Mouse (Mus musculus) adrenal gland, adult 2 months (tissue): Measurements from ENCODE around the gene Gtf2h1. TPM values are rescaled to one million over a fixed set of nuclear protein-coding genes. Genes with fewer than 3 reads are reported as not detected.

Experiments used
- DNase-seq: peaks from one replicate; pipeline ENCODE4 v3.0.0; 2021
- polyA plus RNA-seq: library from polyadenylated mRNA; depleted of rRNA; stranded (reverse); fragments of >200 nt; gene quantifications from 2 replicates; pipeline ENCODE4 v1.2.3, GENCODE M21; 2012; rRNA removed
- total RNA-seq, 2 experiments: library from RNA; stranded (reverse); gene quantifications; 2 replicates each; pipeline ENCODE4 v1.2.3; 2021

Gene Gtf2h1
- total and polyA plus RNA-seq, 3 experiments = 8.5 to 46.7 (median 30.4) TPM

DNA sequence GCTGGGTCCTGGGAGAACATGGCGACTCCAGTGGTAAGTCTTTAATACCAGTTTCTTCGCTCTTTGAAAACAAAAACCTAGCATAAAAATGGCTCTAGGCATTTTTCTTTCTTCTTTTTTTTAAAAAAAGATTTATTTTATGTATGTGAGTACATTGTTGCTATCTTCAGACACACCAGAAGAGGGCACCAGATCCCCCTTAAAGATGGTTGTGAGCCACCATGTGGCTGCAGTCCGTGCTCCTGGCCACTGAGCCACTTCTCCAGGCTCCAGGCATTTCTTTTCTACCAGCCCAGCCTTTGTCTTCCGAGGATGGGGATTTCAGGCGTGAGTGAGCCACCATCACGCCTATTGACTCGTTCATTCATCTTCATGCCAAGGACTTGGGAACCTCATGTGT lies 55.1 kb downstream of the Gtf2h1 start:
- DNase-seq = no peak

DNA sequence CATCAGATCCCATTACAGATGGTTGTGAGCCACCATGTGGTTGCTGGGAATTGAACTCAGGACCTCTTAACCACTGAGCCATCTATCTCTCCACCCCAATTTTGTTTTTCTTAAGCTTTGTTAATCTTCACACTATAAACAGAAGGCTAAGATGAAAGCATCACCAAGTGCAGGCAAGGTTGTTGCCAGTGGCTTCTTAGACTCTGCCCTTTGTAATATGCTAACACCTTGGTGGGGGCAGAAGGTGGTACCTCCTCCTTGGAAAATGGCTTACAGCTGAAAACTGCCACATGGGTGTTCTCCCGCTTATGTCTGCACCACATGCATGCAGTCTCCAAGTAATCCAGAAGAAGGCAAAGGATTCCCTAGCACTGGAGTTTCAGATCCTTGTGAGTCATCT lies 56.8 kb downstream of the Gtf2h1 start:
- DNase-seq = no peak

DNA sequence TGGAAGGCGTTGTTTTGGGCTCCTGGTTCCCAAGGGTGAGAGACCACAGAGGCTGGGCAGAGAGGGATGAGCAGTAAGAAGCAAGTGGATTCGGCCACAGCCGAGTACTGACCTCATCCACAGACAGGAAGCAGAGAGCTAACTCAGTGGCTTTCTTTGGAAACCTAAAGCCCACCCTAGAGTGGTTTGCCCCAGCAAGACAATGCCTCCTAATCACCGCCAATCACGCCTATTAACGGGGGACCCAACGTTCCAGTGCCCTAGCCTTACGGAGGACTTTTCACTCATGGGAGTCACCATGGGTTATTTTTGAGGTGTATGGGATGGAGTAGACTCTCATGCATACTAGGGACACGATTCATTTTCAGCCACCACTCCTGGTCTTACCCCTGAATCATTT lies 57.5 kb downstream of the Gtf2h1 start:
- DNase-seq = no peak

- DNase-seq = no peak
These were observed 60.1 kb downstream of the Gtf2h1 start for GRCm38 (mm10) chr7:46855866-46856560.

DNA sequence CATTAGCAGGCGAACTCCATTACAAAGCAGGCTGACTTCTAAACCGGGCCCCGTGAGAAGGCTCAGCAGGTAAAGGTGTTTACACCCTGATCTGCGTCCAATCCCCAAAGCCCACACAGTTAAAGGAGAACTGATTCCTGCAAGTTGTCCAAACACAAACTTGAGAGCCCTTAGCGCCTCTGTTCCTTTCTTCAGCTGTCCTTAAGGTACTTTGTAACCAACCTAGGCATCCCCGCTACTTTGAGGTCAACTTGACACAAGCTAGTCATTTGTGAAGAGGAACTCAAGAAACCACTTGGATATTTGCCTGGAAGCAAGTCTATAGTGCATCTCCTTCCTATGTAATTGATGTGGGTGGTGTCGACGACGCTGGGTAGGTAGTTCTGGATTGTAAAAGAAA lies 61.5 kb downstream of the Gtf2h1 start:
- no peak for DNase-seq

DNA sequence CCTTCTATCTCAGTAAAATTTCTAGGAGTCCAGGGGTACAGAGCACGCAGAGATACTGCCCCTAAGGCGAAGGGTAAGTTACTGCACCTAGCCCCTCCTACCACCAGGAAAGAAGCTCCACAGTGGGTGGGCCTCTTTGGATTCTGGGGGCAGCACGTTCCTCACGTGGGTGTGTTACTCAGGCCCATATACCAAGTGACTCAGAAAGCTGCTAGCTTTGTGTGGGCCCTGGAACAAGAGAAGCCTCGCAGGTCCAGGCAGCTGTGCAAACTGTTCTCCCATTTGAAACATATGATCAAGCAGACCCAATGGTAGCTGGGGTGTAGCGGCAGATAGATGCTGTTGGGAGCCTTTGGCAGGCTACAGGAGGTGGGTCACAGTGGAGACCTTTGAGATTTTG lies 63.1 kb downstream of the Gtf2h1 start:
- no peak for DNase-seq

GRCm38 (mm10) chr7:46860996-46861395 lies 65.1 kb downstream of the Gtf2h1 start, which contains the start of gene Ldhc:
Gene Ldhc (plus strand): TSS chr7:46861203.
- DNase-seq = no peak

DNA sequence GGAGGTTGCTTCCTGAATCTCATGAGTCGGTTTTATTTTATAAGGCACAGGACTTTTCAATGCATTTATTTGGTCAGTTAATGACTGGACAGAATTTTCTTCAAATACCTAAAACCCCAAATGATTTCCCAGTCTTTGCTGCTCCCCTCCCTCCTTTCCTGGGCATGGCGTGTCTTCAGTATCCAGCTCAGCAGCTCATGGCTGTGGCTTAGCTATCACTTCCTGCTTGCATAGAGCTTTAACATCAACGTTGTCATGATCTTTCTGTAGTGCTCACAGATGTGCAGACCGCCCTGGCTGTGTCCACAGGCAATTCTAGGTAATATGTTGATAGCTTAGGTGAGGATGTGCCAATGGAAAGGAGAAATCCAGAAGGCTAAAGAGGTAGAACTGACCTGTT lies 76.1 kb downstream of the Gtf2h1 start:
- DNase-seq = no peak

Other genes with a start within 250 kb of the Gtf2h1 start
- 10 to 100 TPM; 18.4 to 28.4 TPM for gene Sergef, start 156.3 kb upstream of the Gtf2h1 start, total RNA-seq
- gene Sergef, start 156.3 kb upstream of the Gtf2h1 start, polyA plus RNA-seq = 17.4 and 19.2 TPM in 2 replicates
- not detected for gene Tph1, start 123.6 kb upstream of the Gtf2h1 start, total RNA-seq
- not detected in 2 replicates for gene Tph1, start 123.6 kb upstream of the Gtf2h1 start, polyA plus RNA-seq
- 1 to 10 TPM; 5.7 to 8.4 TPM for gene Saal1, start 85.4 kb upstream of the Gtf2h1 start, total RNA-seq
- gene Saal1, start 85.4 kb upstream of the Gtf2h1 start, polyA plus RNA-seq = 3.3 and 4.0 TPM in 2 replicates
- 1 to 10 TPM; 1.0 to 8.9 TPM for gene Saa3, start 80.4 kb upstream of the Gtf2h1 start, total RNA-seq
- 0.33 TPM in 1 of 2 replicates, not detected in the other for gene Saa3, start 80.4 kb upstream of the Gtf2h1 start, polyA plus RNA-seq
- under 1 TPM in 1 of 2 experiments, not detected in 1; 0.43 TPM for gene Saa4, start 63.5 kb upstream of the Gtf2h1 start, total RNA-seq
- gene Saa4, start 63.5 kb upstream of the Gtf2h1 start, polyA plus RNA-seq = not detected in 2 replicates
- not detected for gene Saa1, start 53.1 kb upstream of the Gtf2h1 start, total RNA-seq
- gene Saa1, start 53.1 kb upstream of the Gtf2h1 start, polyA plus RNA-seq = not detected in 2 replicates
- not detected for gene Saa2, start 44.3 kb upstream of the Gtf2h1 start, total RNA-seq
- not detected in 2 replicates for gene Saa2, start 44.3 kb upstream of the Gtf2h1 start, polyA plus RNA-seq
- 10 to 100 TPM; 20.1 to 23.9 TPM for gene Hps5, start within 50 bp of the Gtf2h1 start, total RNA-seq
- 11.2 and 11.3 TPM in 2 replicates for gene Hps5, start within 50 bp of the Gtf2h1 start, polyA plus RNA-seq
- 100 to 1,000 TPM; 381 to 429 TPM for gene Ldha, start 45.4 kb downstream of the Gtf2h1 start, total RNA-seq
- gene Ldha, start 45.4 kb downstream of the Gtf2h1 start, polyA plus RNA-seq = 178 and 230 TPM in 2 replicates
- gene Ldhc, start 65.1 kb downstream of the Gtf2h1 start, total RNA-seq = not detected
- gene Ldhc, start 65.1 kb downstream of the Gtf2h1 start, polyA plus RNA-seq = not detected in 2 replicates
- gene Tsg101, start 123.9 kb downstream of the Gtf2h1 start, total RNA-seq = 10 to 100 TPM; 72.3 to 88.8 TPM
- gene Tsg101, start 123.9 kb downstream of the Gtf2h1 start, polyA plus RNA-seq = 78.2 and 127 TPM in 2 replicates
- 10 to 100 TPM; 18.0 to 26.4 TPM for gene Uevld, start 162.4 kb downstream of the Gtf2h1 start, total RNA-seq
- 1.3 TPM in 2 replicates for gene Uevld, start 162.4 kb downstream of the Gtf2h1 start, polyA plus RNA-seq
- not detected for gene Gm9999, start 187.5 kb downstream of the Gtf2h1 start, total RNA-seq
- not detected in 2 replicates for gene Gm9999, start 187.5 kb downstream of the Gtf2h1 start, polyA plus RNA-seq
- 10 to 100 TPM; 16.6 to 20.5 TPM for gene Spty2d1, start 212.3 kb downstream of the Gtf2h1 start, total RNA-seq
- gene Spty2d1, start 212.3 kb downstream of the Gtf2h1 start, polyA plus RNA-seq = 2.7 and 4.4 TPM in 2 replicates